Mouse (Mus musculus): ENCODE data around the gene Pla2r1. TPM values are rescaled to one million over a fixed set of nuclear protein-coding genes. Genes with fewer than 3 reads are reported as not detected.

Gene Pla2r1
- polyA plus RNA-seq (2015; fragmentation: Nextera tagmentation; extraction: Ambion mirVana) = 0.35 and 0.51 TPM in 2 replicates

GRCm38 (mm10) chr2:60552902-60553682, at the start of gene Pla2r1:
Pla2r1 (minus strand) TSS chr2:60553308.
- peak within 1 kb of the TSS; percentile 7; the same call in 1 of the 2 replicates for H3K9ac ChIP-seq
- H3K27me3 ChIP-seq = no peaks in the 10 kb centered on the region
- peak within 1 kb of the TSS; percentile 68 for H3K4me2 ChIP-seq
- H3K27ac ChIP-seq (replicated peaks) = no peak within 1 kb of the TSS
- peak; percentile 56; the same call in 1 of the 2 replicates for ATAC-seq (ENCODE audit: low FRiP score, low read depth)
- H3K4me3 ChIP-seq = peak within 1 kb of the TSS; percentile 33
- no peaks in the 10 kb centered on the region for H3K36me3 ChIP-seq
- H3K4me1 ChIP-seq (replicated peaks) = peaks cover 10% of the 10 kb centered on the region
- 4% methylated on average over 33 of the region's 33 CpGs for WGBS
- no peaks in the 10 kb centered on the region for H3K9me3 ChIP-seq

- Histone ChIP-seq H3K9ac (no peak overlapping the region), H3K27me3 (no peaks in the 10 kb centered on the region), H3K4me3 (no peak overlapping the region), H3K9me3 (no peaks in the 10 kb centered on the region), H3K4me2 (no peak overlapping the region), H3K36me3 (no peaks in the 10 kb centered on the region), H3K27ac (replicated peaks) (no peak overlapping the region), H3K4me1 (replicated peaks) (no peaks in the 10 kb centered on the region)
- ATAC-seq (ENCODE audit: low FRiP score, low read depth) = no peak
- WGBS = 88% methylated on average over 2 of the region's 2 CpGs
Measured at GRCm38 (mm10) chr2:60601326-60601725, 48.2 kb upstream of the Pla2r1 start.

GRCm38 (mm10) chr2:60600863-60601262, 47.8 kb upstream of the Pla2r1 start:
- H3K27me3 ChIP-seq = no peaks in the 10 kb centered on the region
- H3K36me3 ChIP-seq = no peaks in the 10 kb centered on the region
- ATAC-seq (ENCODE audit: low FRiP score, low read depth) = no peak
- 87% methylated on average over 2 of the region's 2 CpGs for WGBS
- H3K9me3 ChIP-seq = no peaks in the 10 kb centered on the region
- H3K4me2 ChIP-seq = no peak overlapping the region
- H3K27ac ChIP-seq (replicated peaks) = no peak overlapping the region
- H3K9ac ChIP-seq = no peak overlapping the region
- no peak overlapping the region for H3K4me3 ChIP-seq
- H3K4me1 ChIP-seq (replicated peaks) = no peaks in the 10 kb centered on the region

GRCm38 (mm10) chr2:60583416-60583815, 30.3 kb upstream of the Pla2r1 start:
- Histone ChIP-seq H3K9me3 (no peaks in the 10 kb centered on the region), H3K27ac (replicated peaks) (no peak overlapping the region), H3K27me3 (no peaks in the 10 kb centered on the region), H3K4me1 (replicated peaks) (no peaks in the 10 kb centered on the region), H3K4me2 (no peak overlapping the region), H3K4me3 (no peak overlapping the region), H3K36me3 (no peaks in the 10 kb centered on the region), H3K9ac (no peak overlapping the region)
- WGBS = 95% methylated on average over 4 of the region's 4 CpGs
- ATAC-seq (ENCODE audit: low FRiP score, low read depth) = no peak

GRCm38 (mm10) chr2:60554561-60554960, 1.5 kb upstream of the Pla2r1 start:
- Histone ChIP-seq H3K27me3 (no peaks in the 10 kb centered on the region), H3K9ac (no peak overlapping the region), H3K27ac (replicated peaks) (no peak overlapping the region), H3K9me3 (no peaks in the 10 kb centered on the region), H3K4me2 (no peak overlapping the region), H3K4me3 (no peak overlapping the region), H3K4me1 (replicated peaks) (peaks cover 10% of the 10 kb centered on the region), H3K36me3 (no peaks in the 10 kb centered on the region)
- ATAC-seq (ENCODE audit: low FRiP score, low read depth) = no peak
- 69% methylated on average over 4 of the region's 4 CpGs for WGBS

- Histone ChIP-seq H3K4me2 (peak overlapping the region; percentile 68), H3K27me3 (no peaks in the 10 kb centered on the region), H3K27ac (replicated peaks) (no peak overlapping the region), H3K4me3 (peak overlapping the region; percentile 33), H3K9ac (0 out of 2 replicates have a peak overlapping the region, but pooled peaks have one; percentile 7), H3K4me1 (replicated peaks) (peaks cover 10% of the 10 kb centered on the region), H3K36me3 (no peaks in the 10 kb centered on the region), H3K9me3 (no peaks in the 10 kb centered on the region)
- WGBS = 21% methylated on average over 21 of the region's 21 CpGs
- peak; percentile 34; the same call in 1 of the 2 replicates for ATAC-seq (ENCODE audit: low FRiP score, low read depth)
Measured at GRCm38 (mm10) chr2:60552177-60552901, 769 bp downstream of the Pla2r1 start.

- H3K27ac ChIP-seq (replicated peaks) = no peak overlapping the region
- ATAC-seq (ENCODE audit: low FRiP score, low read depth) = no peak
- H3K9ac ChIP-seq = no peak overlapping the region
- H3K4me1 ChIP-seq (replicated peaks) = peaks cover 10% of the 10 kb centered on the region
- H3K4me3 ChIP-seq = no peak overlapping the region
- H3K4me2 ChIP-seq = no peak overlapping the region
- H3K27me3 ChIP-seq = no peaks in the 10 kb centered on the region
- no peaks in the 10 kb centered on the region for H3K9me3 ChIP-seq
- no peaks in the 10 kb centered on the region for H3K36me3 ChIP-seq
- 48% methylated on average over 2 of the region's 2 CpGs for WGBS
Measured at GRCm38 (mm10) chr2:60551673-60552072, 1.4 kb downstream of the Pla2r1 start.

- no peaks in the 10 kb centered on the region for H3K36me3 ChIP-seq
- H3K4me3 ChIP-seq = no peak overlapping the region
- H3K9ac ChIP-seq = no peak overlapping the region
- no peaks in the 10 kb centered on the region for H3K27me3 ChIP-seq
- whole genome bisulfite sequencing = 93% methylated on average over 8 of the region's 8 CpGs
- no peak for ATAC-seq (ENCODE audit: low FRiP score, low read depth)
- H3K4me2 ChIP-seq = no peak overlapping the region
- no peaks in the 10 kb centered on the region for H3K9me3 ChIP-seq
- H3K4me1 ChIP-seq (replicated peaks) = peaks cover 10% of the 10 kb centered on the region
- no peak overlapping the region for H3K27ac ChIP-seq (replicated peaks)
Measured at GRCm38 (mm10) chr2:60550521-60550920, 2.6 kb downstream of the Pla2r1 start.

- ATAC-seq (ENCODE audit: low FRiP score, low read depth) = no peak
- peaks cover 10% of the 10 kb centered on the region for H3K4me1 ChIP-seq (replicated peaks)
- no peaks in the 10 kb centered on the region for H3K36me3 ChIP-seq
- H3K4me2 ChIP-seq = no peak overlapping the region
- no peaks in the 10 kb centered on the region for H3K27me3 ChIP-seq
- 97% methylated on average over 2 of the region's 2 CpGs for WGBS
- no peak overlapping the region for H3K4me3 ChIP-seq
- H3K9me3 ChIP-seq = no peaks in the 10 kb centered on the region
- H3K27ac ChIP-seq (replicated peaks) = no peak overlapping the region
- no peak overlapping the region for H3K9ac ChIP-seq
Measured at GRCm38 (mm10) chr2:60549851-60550250, 3.3 kb downstream of the Pla2r1 start.

GRCm38 (mm10) chr2:60546082-60546481, 7.0 kb downstream of the Pla2r1 start:
- Histone ChIP-seq H3K27ac (replicated peaks) (no peak overlapping the region), H3K4me2 (no peak overlapping the region), H3K4me1 (replicated peaks) (no peaks in the 10 kb centered on the region), H3K9ac (no peak overlapping the region), H3K9me3 (no peaks in the 10 kb centered on the region), H3K4me3 (no peak overlapping the region), H3K27me3 (no peaks in the 10 kb centered on the region), H3K36me3 (no peaks in the 10 kb centered on the region)
- 84% methylated on average over 4 of the region's 4 CpGs for WGBS
- ATAC-seq (ENCODE audit: low FRiP score, low read depth) = no peak

GRCm38 (mm10) chr2:60544006-60544405, 9.1 kb downstream of the Pla2r1 start:
- 54% methylated on average over 5 of the region's 5 CpGs for WGBS
- no peaks in the 10 kb centered on the region for H3K9me3 ChIP-seq
- no peak overlapping the region for H3K9ac ChIP-seq

GRCm38 (mm10) chr2:60541745-60542144, 11.4 kb downstream of the Pla2r1 start:
- Histone ChIP-seq H3K4me2 (no peak overlapping the region), H3K27me3 (no peaks in the 10 kb centered on the region), H3K9ac (no peak overlapping the region), H3K27ac (replicated peaks) (no peak overlapping the region), H3K36me3 (no peaks in the 10 kb centered on the region), H3K4me1 (replicated peaks) (0 out of 2 replicates have a peak, but pooled peaks cover 4% of the 10 kb centered on the region), H3K9me3 (no peaks in the 10 kb centered on the region), H3K4me3 (no peak overlapping the region)
- no peak for ATAC-seq (ENCODE audit: low FRiP score, low read depth)
- 68% methylated on average over 5 of the region's 5 CpGs for WGBS

More at GRCm38 (mm10) chr2:60544006-60544405, 9.1 kb downstream of the Pla2r1 start:
- Histone ChIP-seq H3K4me3 (no peak overlapping the region), H3K27ac (replicated peaks) (no peak overlapping the region), H3K4me1 (replicated peaks) (no peaks in the 10 kb centered on the region), H3K36me3 (no peaks in the 10 kb centered on the region), H3K4me2 (no peak overlapping the region), H3K27me3 (no peaks in the 10 kb centered on the region)
- no peak for ATAC-seq (ENCODE audit: low FRiP score, low read depth)
